Mouse (Mus musculus) brain, embryonic 14.5 days (tissue): ENCODE data around the gene Kctd19. TPM values are rescaled to one million over a fixed set of nuclear protein-coding genes. Genes with fewer than 3 reads are reported as not detected.

ENCODE experiments used
- DNase-seq: peaks from one replicate; pipeline ENCODE4 v3.0.0-alpha.2; 2011; ENCODE audit warnings: low read depth
- CTCF ChIP-seq: fragments of 200-500 bp; IDR thresholded peaks from 2 replicates; pipeline ENCODE4 v1.5.1; 2012; ENCODE audit warnings: inconsistent platforms, mild to moderate bottlenecking, moderate library complexity, borderline replicate concordance; ENCODE audit not compliant: insufficient read depth, insufficient read length; ENCODE audit errors: extremely low read depth
- POLR2A ChIP-seq: fragments of 200-500 bp; IDR thresholded peaks from 2 replicates; pipeline ENCODE4 v1.6.1; 2012; ENCODE audit warnings: mild to moderate bottlenecking, inconsistent platforms, borderline replicate concordance; ENCODE audit not compliant: poor library complexity, insufficient read depth, insufficient read length, severe bottlenecking; ENCODE audit errors: extremely low read depth
- polyA plus RNA-seq: library from polyadenylated mRNA; depleted of rRNA; stranded (reverse); fragments of >200 nt; gene quantifications from 2 replicates; pipeline ENCODE4 v1.2.3, GENCODE M21; 2012

Gene Kctd19
- polyA plus RNA-seq, 1 experiment, result 0.04 TPM

GRCm38 (mm10) chr8:105442661-105443060, 29.4 kb upstream of the Kctd19 start:
- DNase-seq, result no peak
- TF ChIP-seq CTCF, result no peak
- TF ChIP-seq POLR2A, result no peak

GRCm38 (mm10) chr8:105441433-105441832, 28.1 kb upstream of the Kctd19 start:
- DNase-seq, result peak; percentile 62
- TF ChIP-seq POLR2A (no peak), CTCF (peak; percentile 69)

- TF ChIP-seq CTCF, result peak; percentile 52; the same call in 1 of the 2 replicates
- no peak for TF ChIP-seq POLR2A
Measured at GRCm38 (mm10) chr8:105438865-105439264, 25.6 kb upstream of the Kctd19 start.

GRCm38 (mm10) chr8:105437078-105437748, 23.9 kb upstream of the Kctd19 start:
- DNase-seq, result no peak
- TF ChIP-seq POLR2A (no peak), CTCF (no peak)

More at GRCm38 (mm10) chr8:105438865-105439264, 25.6 kb upstream of the Kctd19 start:
- DNase-seq, result no peak

- no peak for TF ChIP-seq CTCF
- no peak for TF ChIP-seq POLR2A
- DNase-seq, result no peak
Measured at GRCm38 (mm10) chr8:105436218-105436617, 22.9 kb upstream of the Kctd19 start.

GRCm38 (mm10) chr8:105434136-105434535, 20.8 kb upstream of the Kctd19 start:
- TF ChIP-seq POLR2A (no peak), CTCF (no peak)
- DNase-seq, result no peak

- TF ChIP-seq CTCF (no peak), POLR2A (no peak)
- DNase-seq, result peak; percentile 68
Measured at GRCm38 (mm10) chr8:105433511-105433910, 20.2 kb upstream of the Kctd19 start.

- TF ChIP-seq CTCF, result no peak
- no peak for TF ChIP-seq POLR2A
- DNase-seq, result peak; percentile 61
Measured at GRCm38 (mm10) chr8:105433021-105433420, 19.7 kb upstream of the Kctd19 start.

GRCm38 (mm10) chr8:105431743-105432515, 18.6 kb upstream of the Kctd19 start:
- peak; percentile 62 for DNase-seq
- no peak for TF ChIP-seq POLR2A
- no peak for TF ChIP-seq CTCF

GRCm38 (mm10) chr8:105426878-105427277, 13.6 kb upstream of the Kctd19 start:
- TF ChIP-seq CTCF (no peak), POLR2A (no peak)

GRCm38 (mm10) chr8:105422006-105422405, 8.7 kb upstream of the Kctd19 start:
- DNase-seq, result no peak

More at GRCm38 (mm10) chr8:105426878-105427277, 13.6 kb upstream of the Kctd19 start:
- no peak for DNase-seq

More at GRCm38 (mm10) chr8:105422006-105422405, 8.7 kb upstream of the Kctd19 start:
- TF ChIP-seq POLR2A (no peak), CTCF (no peak)
